Mouse (Mus musculus) E14TG2a.4 (cell line): ENCODE data around the gene Lrr1.

ENCODE experiments used
- CTCF ChIP-seq: conservative IDR thresholded peaks from 2 replicates; pipeline ENCODE4 v1.5.1; 2014; ENCODE audit warnings: low read length
- NANOG ChIP-seq: IDR thresholded peaks from 2 replicates; pipeline ENCODE4 v1.6.1; 2014; ENCODE audit warnings: borderline replicate concordance, low read length, mixed read lengths

DNA sequence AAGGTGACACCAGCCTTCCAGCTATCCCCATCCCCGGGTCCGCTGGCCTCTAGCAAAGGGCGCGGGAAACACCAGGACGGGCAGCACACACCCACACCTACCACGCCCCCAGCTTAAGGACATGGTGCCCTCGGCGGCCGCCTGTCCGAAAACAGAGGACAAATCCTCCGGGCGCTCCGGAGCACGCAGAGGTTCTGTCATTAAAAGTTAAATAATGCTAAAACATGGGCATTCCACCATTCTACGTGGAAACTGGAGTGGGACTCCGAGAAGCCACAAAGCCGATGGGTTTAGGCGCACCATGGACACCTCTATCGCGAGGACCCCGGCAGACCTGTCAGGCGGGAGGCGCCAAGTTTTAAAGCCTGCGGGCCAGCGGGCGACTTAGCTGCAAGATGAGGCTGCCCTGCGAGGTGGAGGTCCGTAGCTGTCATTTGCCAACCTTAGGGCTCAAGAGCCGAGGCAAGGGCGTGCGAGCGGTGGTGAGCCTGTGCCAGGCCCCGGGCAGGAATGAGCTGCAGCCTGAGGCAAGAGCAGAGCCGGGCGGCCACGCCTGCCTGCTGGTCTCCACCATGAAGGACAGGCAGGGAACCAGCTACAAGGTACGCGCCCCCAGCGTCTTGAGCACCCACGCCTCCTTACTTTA, at the start of gene Lrr1:
- no peak for TF ChIP-seq CTCF
- TF ChIP-seq NANOG, result no peak
